Mouse (Mus musculus) layer of hippocampus, adult 9-10 months (tissue): ENCODE measurements at regions not wholly inside any gene's neighbourhood (a gene's known extent, or its start where the extent isn't known, plus 50 kb on each side); places are given as distances from the start of the nearest gene placed in this dataset.

Experiments
- DNase-seq: peaks from one replicate; pipeline ENCODE4 v3.0.0; 2022; ENCODE audit warnings: low spot score

DNA sequence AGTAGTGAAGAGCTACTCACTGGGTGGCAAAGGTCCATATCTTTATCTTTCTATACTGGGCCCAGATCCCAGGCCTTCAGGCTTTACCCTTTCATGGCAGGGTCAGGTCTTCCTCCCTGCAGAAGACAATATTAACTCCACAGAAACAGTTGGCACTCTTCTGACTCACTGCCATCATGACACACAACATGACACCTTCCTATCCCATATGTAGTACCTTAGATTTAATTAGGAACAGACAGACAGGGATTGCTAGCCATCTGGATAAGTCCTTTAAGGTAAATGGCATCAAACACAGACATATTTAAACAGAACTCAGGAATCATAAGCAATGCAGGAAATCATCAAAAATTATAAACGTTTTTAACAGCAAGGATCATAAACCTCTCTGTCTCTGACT, 815.0 kb upstream of the Gm597 start:
- peak; percentile 2 for DNase-seq

- DNase-seq, result peak; percentile 21
Measured at GRCm38 (mm10) chr1:29587810-29588209, 807.8 kb upstream of the Gm597 start.
